Mouse (Mus musculus) neural tube, embryonic 13.5 days (tissue): ENCODE data around the gene Slc7a15. TPM values are rescaled to one million over a fixed set of nuclear protein-coding genes. Genes with fewer than 3 reads are reported as not detected.
"Not testable (repeated sequence)": the region's sequence is repeated elsewhere in the genome, so short reads cannot be mapped to it uniquely, and the experiment has no call there.

Source experiments
- ATAC-seq: fragments of 200-750 bp; cut with Nextera tagmentation; 2 replicates; pipeline ENCODE4 v1.8.0; 2017; ENCODE audit warnings: low read depth, mild to moderate bottlenecking, moderate TSS enrichment, moderate library complexity
- H3K27ac ChIP-seq: fragments of 300-500 bp; sonication (generic); replicated peaks from 2 replicates; pipeline ENCODE4 v1.5.1; 2015; ENCODE audit warnings: moderate library complexity, mild to moderate bottlenecking, inconsistent platforms
- H3K27me3 ChIP-seq: fragments of 300-500 bp; sonication (generic); 2 replicates; pipeline ENCODE4 v1.6.1; 2015; ENCODE audit warnings: mild to moderate bottlenecking, inconsistent platforms
- H3K36me3 ChIP-seq: fragments of 300-500 bp; sonication (generic); 2 replicates; pipeline ENCODE4 v1.6.1; 2015; ENCODE audit warnings: mild to moderate bottlenecking, inconsistent platforms
- H3K4me1 ChIP-seq: fragments of 300-500 bp; sonication (generic); replicated peaks from 2 replicates; pipeline ENCODE4 v1.6.1; 2015; ENCODE audit warnings: inconsistent platforms
- H3K4me2 ChIP-seq: fragments of 300-500 bp; sonication (generic); 2 replicates; pipeline ENCODE4 v1.6.1; 2015; ENCODE audit warnings: inconsistent platforms, mild to moderate bottlenecking, moderate library complexity
- H3K4me3 ChIP-seq: fragments of 300-500 bp; sonication (generic); 2 replicates; pipeline ENCODE4 v1.5.1; 2015; ENCODE audit warnings: mild to moderate bottlenecking, inconsistent platforms
- H3K9ac ChIP-seq: fragments of 300-500 bp; sonication (generic); 2 replicates; pipeline ENCODE4 v1.6.1; 2015; ENCODE audit warnings: moderate library complexity, mild to moderate bottlenecking, inconsistent platforms
- H3K9me3 ChIP-seq: fragments of 300-500 bp; sonication (generic); 2 replicates; pipeline ENCODE4 v1.6.1; 2016; ENCODE audit warnings: inconsistent platforms
- WGBS: fragments of 180-500 bp; shearing (Covaris S2); methylation state at CpG from one replicate; pipeline ENCODE4 v1.1.7; 2015; 5-methylcytosine and 5-hydroxymethylcytosine counted together
- polyA plus RNA-seq: library from polyadenylated mRNA; unstranded; fragments of >200 nt; fragmentation: Nextera tagmentation; extraction: Ambion mirVana; gene quantifications from 2 replicates; pipeline ENCODE4 v1.2.1, GENCODE M21; 2015

Gene Slc7a15
- polyA plus RNA-seq, 1 experiment from 2014 or later: not detected

DNA sequence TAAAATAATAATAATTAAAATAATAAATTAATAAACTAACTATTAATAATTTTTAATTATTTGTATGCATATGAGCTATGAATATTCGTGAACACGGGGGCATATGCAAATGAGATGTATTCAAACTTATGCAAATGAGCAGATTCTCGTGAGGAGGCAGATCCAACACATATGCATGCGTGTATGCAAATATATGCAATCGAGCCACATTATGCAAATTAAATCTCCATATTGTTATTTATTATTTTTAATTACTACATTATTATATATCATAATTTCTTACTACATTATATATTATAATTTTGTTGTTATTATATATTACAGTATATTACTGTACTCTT is 21.8 kb upstream of the Slc7a15 start:
- H3K4me3 ChIP-seq: no peak overlapping the region
- H3K27ac ChIP-seq: no peak overlapping the region
- WGBS: 75% methylated on average over 5 of the region's 5 CpGs
- peaks cover 4% of the 10 kb centered on the region; the same call in 1 of the 2 replicates for H3K36me3 ChIP-seq
- no peak overlapping the region for H3K9ac ChIP-seq
- H3K4me2 ChIP-seq: no peak overlapping the region
- H3K27me3 ChIP-seq: no peaks in the 10 kb centered on the region
- H3K4me1 ChIP-seq: no peaks in the 10 kb centered on the region
- ATAC-seq: 0 out of 2 replicates have a peak, but pooled peaks have one; percentile 56
- no peaks in the 10 kb centered on the region for H3K9me3 ChIP-seq

DNA sequence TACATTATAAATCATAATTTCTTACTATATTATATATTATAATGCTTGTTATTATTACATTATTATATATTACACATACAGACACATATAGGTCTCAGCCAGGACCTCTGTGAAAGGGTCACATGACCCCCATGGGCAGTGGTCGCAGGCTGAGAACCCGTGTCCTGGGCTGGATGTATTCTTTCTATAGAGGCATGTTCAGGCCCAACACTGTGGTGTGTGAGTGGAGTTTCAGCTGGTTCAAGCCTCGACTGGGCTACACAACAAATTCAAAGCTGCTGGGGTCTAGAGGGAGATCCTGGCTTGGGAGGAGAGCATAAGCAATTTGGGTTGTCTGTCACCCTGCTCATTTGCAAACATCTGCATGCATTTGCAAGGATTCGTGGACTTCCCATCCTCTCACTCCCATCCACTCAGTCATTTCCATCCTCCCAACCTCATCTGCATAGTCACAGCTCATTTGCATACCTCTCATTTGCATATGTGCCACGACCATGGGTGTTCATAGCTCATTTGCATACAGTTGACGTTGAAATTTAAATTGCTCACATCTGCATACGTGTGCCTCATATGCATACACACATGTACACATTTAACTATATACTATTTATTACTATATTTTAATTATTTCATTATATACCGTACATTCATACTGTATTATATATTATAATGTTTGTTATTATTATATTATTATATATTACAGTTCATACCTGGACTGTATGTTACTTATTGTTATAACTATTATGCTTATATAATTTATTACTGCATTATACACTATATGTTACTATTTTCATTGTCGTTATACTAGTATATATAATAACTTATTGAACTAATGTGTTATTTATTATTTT is 21.2 kb upstream of the Slc7a15 start:
- H3K27me3 ChIP-seq: no peaks in the 10 kb centered on the region
- H3K4me2 ChIP-seq: no peak overlapping the region
- H3K36me3 ChIP-seq: peaks cover 4% of the 10 kb centered on the region; the same call in 1 of the 2 replicates
- no peaks in the 10 kb centered on the region for H3K4me1 ChIP-seq
- peak; percentile 69 for ATAC-seq
- WGBS: 75% methylated on average over 9 of the region's 9 CpGs
- H3K9me3 ChIP-seq: no peaks in the 10 kb centered on the region
- no peak overlapping the region for H3K4me3 ChIP-seq
- no peak overlapping the region for H3K27ac ChIP-seq
- no peak overlapping the region for H3K9ac ChIP-seq

DNA sequence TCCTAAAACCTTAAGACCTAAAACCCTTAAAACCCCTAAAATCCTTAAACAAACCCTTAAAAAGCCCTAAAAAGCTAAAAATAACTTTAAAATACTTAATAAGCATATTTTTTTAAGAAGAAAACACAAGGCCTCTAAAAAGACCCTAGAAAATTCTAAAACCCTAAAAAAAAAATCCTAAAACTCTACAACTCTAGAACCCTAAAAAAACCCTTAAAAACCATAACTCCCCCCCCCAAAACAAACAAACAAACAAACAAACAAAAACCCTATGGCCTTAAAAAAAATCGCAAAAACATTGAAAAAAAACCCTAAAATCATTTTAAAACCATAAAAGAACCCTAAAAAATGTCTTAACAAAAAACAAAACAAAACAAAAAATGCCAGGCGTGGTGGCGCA is 19.4 kb upstream of the Slc7a15 start:
- WGBS: 94% methylated on average over 3 of the region's 3 CpGs
- Histone ChIP-seq H3K9ac (no peak overlapping the region), H3K4me1 (no peaks in the 10 kb centered on the region), H3K27me3 (no peaks in the 10 kb centered on the region), H3K36me3 (peaks cover 4% of the 10 kb centered on the region), H3K4me3 (no peak overlapping the region), H3K9me3 (no peaks in the 10 kb centered on the region), H3K4me2 (no peak overlapping the region), H3K27ac (no peak overlapping the region)
- ATAC-seq: no peak

DNA sequence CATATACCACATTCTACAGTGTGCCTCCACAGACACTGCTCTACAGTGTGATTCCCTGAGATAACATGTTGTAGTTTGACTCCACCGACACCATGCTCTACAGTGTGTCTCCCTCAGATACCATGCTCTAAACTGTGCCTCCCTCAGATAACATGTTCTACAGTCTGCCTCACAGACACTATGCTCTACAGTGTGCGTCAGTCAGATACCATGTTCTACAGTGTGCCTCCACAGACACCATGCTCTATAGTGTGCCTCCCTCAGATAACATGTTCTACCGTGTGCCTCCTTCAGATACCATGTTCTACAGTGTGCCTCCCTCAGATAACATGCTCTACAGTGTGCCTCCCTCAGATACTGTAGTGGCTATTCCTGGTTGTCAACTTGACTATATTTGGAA is 10.2 kb upstream of the Slc7a15 start:
- WGBS: 92% methylated on average over 3 of the region's 3 CpGs
- no peaks in the 10 kb centered on the region for H3K36me3 ChIP-seq
- no peak overlapping the region for H3K4me3 ChIP-seq
- no peak overlapping the region for H3K4me2 ChIP-seq
- no peaks in the 10 kb centered on the region for H3K27me3 ChIP-seq
- H3K27ac ChIP-seq: no peak overlapping the region
- H3K9ac ChIP-seq: no peak overlapping the region
- no peak for ATAC-seq
- H3K4me1 ChIP-seq: no peaks in the 10 kb centered on the region
- no peaks in the 10 kb centered on the region for H3K9me3 ChIP-seq

DNA sequence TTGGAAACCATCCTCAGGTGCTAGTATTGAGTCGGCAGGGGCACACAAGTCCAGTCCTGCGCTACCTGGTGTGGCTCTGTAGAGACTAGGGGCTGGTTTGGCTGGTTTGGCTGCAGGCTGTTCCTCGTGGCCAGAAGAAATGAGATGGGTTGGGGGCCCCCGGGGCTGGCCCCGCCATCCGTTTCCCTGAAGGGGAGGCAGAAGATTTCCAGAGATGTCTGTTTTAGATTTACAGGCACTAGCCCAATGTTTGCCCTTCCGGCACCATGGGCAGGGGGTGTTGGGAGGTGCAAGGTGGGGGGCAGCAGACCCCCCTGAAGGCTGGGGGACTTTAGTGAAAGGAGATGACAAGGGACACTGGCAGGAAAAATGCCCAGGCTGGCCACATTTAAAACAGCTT is 3.3 kb downstream of the Slc7a15 start:
- H3K36me3 ChIP-seq: no peaks in the 10 kb centered on the region
- no peak overlapping the region for H3K27ac ChIP-seq
- no peak for ATAC-seq
- H3K27me3 ChIP-seq: no peaks in the 10 kb centered on the region
- no peaks in the 10 kb centered on the region for H3K9me3 ChIP-seq
- H3K4me1 ChIP-seq: no peaks in the 10 kb centered on the region
- H3K9ac ChIP-seq: no peak overlapping the region
- no peak overlapping the region for H3K4me2 ChIP-seq
- WGBS: 93% methylated on average over 7 of the region's 7 CpGs
- H3K4me3 ChIP-seq: no peak overlapping the region

DNA sequence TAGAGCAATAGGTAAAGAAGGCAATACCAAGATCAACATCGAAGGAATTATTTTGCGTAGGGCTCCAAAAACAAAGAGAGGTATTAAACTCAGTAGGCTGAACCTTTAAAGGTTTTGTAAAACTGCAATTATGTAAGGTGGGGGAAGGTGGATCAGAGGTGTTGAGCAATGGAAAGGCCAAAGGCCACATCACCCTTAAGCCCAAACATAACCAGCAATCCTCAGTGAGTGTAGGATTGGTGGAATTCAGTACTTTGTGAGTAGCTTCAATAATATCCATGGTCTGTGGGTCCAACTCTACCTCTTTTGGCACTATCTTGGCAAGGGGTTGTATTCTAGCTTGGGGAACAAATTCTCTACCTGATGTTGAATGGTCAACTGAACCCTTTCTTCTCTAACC is 7.5 kb downstream of the Slc7a15 start:
- not testable (repeated sequence) for H3K36me3 ChIP-seq, H3K4me1 ChIP-seq, H3K9ac ChIP-seq, H3K27me3 ChIP-seq, H3K27ac ChIP-seq, H3K4me3 ChIP-seq, H3K4me2 ChIP-seq, H3K9me3 ChIP-seq, ATAC-seq
- WGBS: 95% methylated on average over 2 of the region's 2 CpGs

DNA sequence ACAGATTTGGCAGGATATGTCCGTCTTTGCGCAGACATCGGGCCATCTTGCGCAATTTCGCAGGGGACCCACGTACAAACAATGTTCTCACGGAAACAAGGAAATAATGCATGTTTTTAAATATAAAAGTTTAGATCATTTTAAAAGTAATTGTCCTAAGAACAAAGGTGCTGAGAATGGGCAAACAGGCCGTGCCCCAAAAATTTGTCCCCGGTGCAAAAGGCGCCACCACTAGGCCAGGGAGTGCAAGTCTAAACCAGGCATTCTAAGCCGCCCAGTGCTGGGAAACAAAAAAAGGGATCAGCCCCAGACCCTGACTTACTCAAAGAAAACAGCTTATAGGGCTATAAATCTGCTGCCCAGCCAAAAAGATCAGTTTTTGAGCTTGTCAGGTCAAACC is 25.5 kb downstream of the Slc7a15 start:
- H3K36me3 ChIP-seq: no peaks in the 10 kb centered on the region
- H3K9ac ChIP-seq: no peak overlapping the region
- peaks cover 4% of the 10 kb centered on the region for H3K9me3 ChIP-seq
- H3K4me2 ChIP-seq: peak overlapping the region; percentile 4; the same call in 1 of the 2 replicates
- no peaks in the 10 kb centered on the region for H3K4me1 ChIP-seq
- 81% methylated on average over 11 of the region's 11 CpGs for WGBS
- H3K27ac ChIP-seq: no peak overlapping the region
- ATAC-seq: no peak
- H3K4me3 ChIP-seq: no peak overlapping the region
- no peaks in the 10 kb centered on the region for H3K27me3 ChIP-seq

DNA sequence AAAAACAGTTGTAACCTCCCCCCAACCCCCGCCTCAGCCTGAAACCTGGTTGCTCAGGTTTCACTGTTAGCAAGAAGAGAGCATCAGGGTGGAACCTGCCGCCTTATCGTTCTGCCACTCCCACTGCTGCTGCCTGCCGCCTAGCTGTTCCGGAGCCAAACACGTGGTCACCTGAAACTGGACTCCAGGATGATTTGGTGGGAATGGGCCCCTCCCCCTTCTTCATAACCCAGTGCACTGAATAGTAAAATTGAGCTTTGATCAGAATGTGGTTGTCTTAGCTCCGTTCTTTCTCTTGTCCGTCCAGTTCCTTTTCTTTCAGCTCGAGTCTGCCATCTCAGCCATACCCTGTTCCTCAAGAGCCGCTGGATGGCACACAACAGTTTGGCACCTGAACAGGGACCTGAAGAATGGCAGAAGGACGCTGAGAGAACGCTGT is 26.9 kb downstream of the Slc7a15 start:
- H3K9ac ChIP-seq, H3K36me3 ChIP-seq, ATAC-seq, H3K27ac ChIP-seq, H3K4me3 ChIP-seq, H3K9me3 ChIP-seq, H3K4me1 ChIP-seq, H3K27me3 ChIP-seq, H3K4me2 ChIP-seq: not testable (repeated sequence)
- 55% methylated on average over 12 of the region's 12 CpGs for WGBS

DNA sequence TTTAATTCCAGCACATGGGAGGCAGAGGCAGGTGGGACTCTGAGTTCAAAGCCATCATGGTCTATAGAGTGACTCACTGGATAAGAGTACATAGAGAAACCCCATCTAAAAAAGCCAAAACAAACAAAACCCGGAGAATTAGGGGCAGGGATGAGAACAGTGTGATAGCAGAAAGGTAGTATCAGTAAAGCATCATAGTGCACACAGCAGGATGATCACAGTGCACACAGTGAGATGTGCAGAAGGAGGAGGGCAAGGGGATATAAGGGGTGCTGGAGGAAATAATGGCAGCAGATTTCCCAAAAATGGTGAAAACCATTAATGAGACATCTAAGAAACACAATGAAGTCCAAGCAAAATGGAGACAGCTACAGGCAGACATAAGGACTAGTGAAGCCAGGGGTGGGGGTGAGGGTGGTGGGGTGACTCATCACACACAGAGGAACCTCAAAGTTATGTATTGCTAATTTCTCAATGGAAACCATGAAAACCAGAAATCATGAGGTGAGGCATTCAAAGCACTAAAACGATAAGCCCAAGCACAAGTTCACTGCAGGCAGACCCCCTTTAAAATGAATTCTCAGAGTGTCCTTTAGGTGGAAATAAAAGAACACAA is 27.5 kb downstream of the Slc7a15 start:
- not testable (repeated sequence) for H3K36me3 ChIP-seq, ATAC-seq, H3K9ac ChIP-seq, H3K4me2 ChIP-seq, H3K27ac ChIP-seq, H3K27me3 ChIP-seq, H3K4me3 ChIP-seq, H3K9me3 ChIP-seq, H3K4me1 ChIP-seq
- 84% methylated on average over 2 of the region's 2 CpGs for WGBS

DNA sequence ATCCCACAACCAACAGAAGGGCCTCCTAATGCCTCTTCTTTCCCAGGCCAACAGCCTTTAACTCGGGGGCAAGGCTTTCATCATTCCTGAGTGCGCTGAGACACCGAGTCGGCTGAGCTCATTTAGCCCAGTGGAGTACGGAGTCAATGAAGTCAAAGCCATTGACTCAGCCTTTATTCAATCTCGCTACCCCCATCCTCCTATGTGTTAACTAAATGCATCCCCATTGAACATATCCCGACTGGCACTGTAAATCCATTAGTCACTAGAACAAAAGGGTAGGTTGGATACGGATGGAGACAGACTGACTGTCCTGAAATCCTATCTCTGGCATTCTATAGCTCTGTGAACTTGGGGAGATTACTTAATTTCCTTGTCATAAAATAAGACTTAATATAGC is 36.7 kb downstream of the Slc7a15 start:
- H3K9ac ChIP-seq, H3K9me3 ChIP-seq, H3K27me3 ChIP-seq, H3K27ac ChIP-seq, H3K36me3 ChIP-seq, H3K4me3 ChIP-seq, H3K4me1 ChIP-seq: not testable (repeated sequence)
- H3K4me2 ChIP-seq: peak overlapping the region; percentile 16; the same call in 1 of the 2 replicates
- peak; percentile 69; the same call in 1 of the 2 replicates for ATAC-seq
- 20% methylated on average over 8 of the region's 8 CpGs for WGBS

DNA sequence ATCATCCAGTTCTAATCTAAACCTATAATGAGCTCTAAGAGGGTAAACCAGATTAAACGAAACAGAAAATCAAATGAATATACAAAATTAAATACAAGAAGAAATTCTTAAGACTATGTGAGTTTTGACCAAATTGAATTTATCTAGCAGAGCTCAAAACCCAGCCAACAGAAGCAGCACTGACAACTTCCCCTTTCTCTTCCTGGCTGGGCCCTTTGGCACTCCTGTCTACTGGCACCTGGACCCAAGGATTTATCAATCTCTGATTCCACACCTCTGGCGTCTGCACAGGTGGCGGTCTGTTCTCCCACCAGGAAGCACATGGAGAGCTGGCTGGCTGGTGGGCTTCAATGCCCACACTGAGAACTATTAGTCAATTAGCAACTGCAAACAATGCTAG is 39.0 kb downstream of the Slc7a15 start:
- H3K36me3 ChIP-seq, H3K9ac ChIP-seq: not testable (repeated sequence)
- WGBS: 82% methylated on average over 3 of the region's 3 CpGs

DNA sequence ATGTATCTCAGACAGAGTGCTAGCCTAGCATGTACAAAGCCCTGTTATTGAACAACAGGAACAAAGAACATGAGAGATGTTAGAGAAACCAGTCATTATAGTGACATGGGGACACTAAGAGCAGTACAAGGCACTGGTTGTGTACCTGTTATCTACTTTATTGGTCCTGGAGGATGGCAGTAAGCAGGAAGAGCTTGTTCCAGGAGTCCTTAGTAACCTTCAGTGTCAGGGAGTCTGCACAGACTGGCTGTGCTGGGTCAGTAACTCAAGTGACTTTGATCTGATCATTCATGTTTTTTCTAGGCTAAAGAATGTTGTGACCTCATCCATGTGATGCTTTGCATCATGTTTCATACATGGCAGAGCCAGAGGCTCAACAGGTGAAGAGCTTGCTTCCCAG is 42.7 kb downstream of the Slc7a15 start:
- H3K27ac ChIP-seq: no peak overlapping the region
- no peaks in the 10 kb centered on the region for H3K4me1 ChIP-seq
- H3K9ac ChIP-seq: no peak overlapping the region
- ATAC-seq: no peak
- no peaks in the 10 kb centered on the region for H3K36me3 ChIP-seq
- no peaks in the 10 kb centered on the region for H3K9me3 ChIP-seq
- no peaks in the 10 kb centered on the region for H3K27me3 ChIP-seq
- H3K4me2 ChIP-seq: no peak overlapping the region
- no peak overlapping the region for H3K4me3 ChIP-seq

More for the DNA sequence above, 39.0 kb downstream of the Slc7a15 start:
- not testable (repeated sequence) for H3K9me3 ChIP-seq, H3K4me1 ChIP-seq, ATAC-seq, H3K4me3 ChIP-seq, H3K27ac ChIP-seq, H3K27me3 ChIP-seq, H3K4me2 ChIP-seq

DNA sequence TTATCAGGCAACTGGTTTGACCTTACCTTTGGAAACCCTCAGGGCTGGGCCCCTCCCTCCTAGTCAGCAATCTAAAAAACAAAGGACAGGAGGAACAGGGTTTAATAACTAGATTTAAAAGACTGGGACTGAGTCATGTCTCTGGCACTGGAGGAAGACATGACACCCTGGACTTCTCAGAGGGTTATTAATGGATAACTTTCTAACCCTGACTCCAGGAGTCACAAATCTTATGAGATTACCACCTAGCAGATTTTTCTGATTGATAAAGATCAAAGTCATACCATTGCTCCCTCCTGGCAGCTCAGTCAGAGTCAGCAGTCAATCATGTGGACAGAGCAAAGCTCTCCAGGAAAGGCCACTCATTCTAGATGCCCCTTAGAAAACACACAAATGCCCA is 43.4 kb downstream of the Slc7a15 start:
- H3K9ac ChIP-seq: no peak overlapping the region
- no peak overlapping the region for H3K4me2 ChIP-seq
- ATAC-seq: no peak
- H3K9me3 ChIP-seq: no peaks in the 10 kb centered on the region
- H3K27me3 ChIP-seq: no peaks in the 10 kb centered on the region
- no peak overlapping the region for H3K4me3 ChIP-seq
- no peak overlapping the region for H3K27ac ChIP-seq
- H3K36me3 ChIP-seq: no peaks in the 10 kb centered on the region
- H3K4me1 ChIP-seq: no peaks in the 10 kb centered on the region
